Mouse (Mus musculus) MEL-GATA-1-ER (cell line): Measurements from ENCODE around the gene 1500009C09Rik.

ENCODE experiments used
- DNase-seq: peaks from one replicate; pipeline ENCODE4 v3.0.0-alpha.2; 2012; ENCODE audit warnings: low read depth; ENCODE audit errors: extremely low read depth

1500009C09Rik gene

DNA sequence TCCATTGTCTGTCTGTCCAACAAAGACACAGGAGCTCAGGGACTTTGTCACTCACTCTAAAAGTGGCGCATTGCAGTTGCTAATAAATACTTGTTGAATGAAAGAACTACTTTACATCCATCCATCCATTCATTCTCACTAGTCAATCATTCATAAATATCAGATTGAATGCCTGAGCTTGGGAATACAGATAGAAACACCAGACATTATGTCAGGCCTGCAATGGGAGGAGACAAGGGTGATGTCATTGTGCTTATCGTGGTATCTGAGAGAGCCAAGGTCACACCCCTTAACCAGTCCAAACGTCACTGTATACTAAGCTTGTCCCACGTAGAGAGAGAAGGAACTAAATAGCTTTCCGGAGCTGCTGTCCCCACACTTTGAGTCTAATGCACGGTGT lies at the start of gene 1500009C09Rik:
Gene 1500009C09Rik, plus strand, starts transcription at position 301 of the 400 bp plus-strand sequence.
- DNase-seq = no peak

DNA sequence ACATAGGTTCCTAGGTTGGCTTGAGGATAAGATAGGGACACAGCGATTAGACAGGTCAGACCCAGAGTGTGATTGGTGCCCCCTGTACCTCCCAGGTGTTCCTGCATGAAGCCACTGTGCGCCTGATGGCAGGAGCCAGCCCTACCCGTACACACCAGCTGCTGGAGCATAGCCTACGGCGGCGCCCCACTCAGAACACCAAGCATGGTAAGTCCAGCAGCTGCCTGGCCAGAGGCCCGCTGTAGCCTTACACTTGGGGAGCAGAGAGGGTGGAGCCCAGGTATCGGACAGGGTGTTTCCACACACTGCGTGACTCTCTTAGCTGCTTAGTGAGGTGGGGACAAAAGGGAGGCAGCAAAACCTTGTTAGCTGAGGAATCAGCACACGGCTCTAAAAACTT lies 49.1 kb upstream of the 1500009C09Rik start:
- no peak for DNase-seq

- DNase-seq = no peak
Observed at GRCm38 (mm10) chr15:82203611-82204351, 48.4 kb upstream of the 1500009C09Rik start.

- DNase-seq = no peak
Observed at GRCm38 (mm10) chr15:82204680-82205371, 47.4 kb upstream of the 1500009C09Rik start.

DNA sequence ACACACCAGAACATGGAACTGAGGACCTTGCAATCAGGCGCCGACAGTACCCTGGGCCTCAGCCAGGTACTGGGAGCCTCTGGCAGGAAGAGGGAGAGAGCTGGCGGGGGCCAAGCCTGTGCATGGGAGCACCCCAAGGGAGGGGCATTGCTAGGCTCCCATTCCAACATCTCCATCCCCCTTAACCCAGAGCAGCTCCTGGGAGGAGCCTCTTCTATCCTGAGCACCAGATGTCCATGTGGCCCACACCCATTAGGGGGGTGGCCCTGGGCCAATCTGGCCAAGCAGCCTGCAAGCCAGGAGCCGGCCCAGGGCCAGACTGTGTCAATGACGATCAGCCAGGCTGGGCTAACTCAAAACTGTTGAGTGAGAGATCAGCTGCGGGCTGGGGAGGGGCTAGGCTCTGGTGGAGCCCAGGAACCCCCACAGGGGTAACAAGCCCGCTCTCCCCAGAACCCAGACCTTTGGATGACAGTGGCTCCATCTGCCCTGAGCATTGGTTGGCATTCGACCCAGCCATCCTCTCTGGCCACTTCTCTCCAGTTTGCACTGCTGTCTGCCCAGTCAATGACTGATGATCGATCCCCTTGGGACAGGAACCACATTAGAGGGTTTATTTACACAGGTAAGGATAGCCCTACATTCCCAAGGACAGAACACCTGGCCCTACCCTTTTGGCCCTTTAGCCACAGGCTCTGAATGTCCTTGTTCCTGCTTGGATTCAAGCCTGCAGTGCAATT lies 45.7 kb upstream of the 1500009C09Rik start:
- no peak for DNase-seq

DNA sequence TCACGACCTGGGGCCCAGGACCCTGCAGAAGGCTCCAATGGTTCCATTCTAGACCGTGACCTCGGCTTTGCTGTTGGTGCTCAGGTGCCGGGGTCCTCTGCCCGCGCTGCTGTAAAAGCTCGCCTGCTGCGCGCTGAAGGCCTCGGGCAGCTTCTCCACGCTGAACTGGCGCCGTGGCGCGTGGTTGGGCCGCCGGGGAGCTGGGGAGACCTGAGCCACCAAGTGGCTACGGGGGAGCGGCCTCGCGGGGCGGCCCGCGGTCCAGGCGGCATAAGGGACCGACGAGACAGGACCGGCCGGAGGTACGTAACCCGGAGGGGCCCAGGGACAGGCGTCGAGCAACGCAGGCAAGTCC lies 45.1 kb upstream of the 1500009C09Rik start:
- DNase-seq = no peak

DNA sequence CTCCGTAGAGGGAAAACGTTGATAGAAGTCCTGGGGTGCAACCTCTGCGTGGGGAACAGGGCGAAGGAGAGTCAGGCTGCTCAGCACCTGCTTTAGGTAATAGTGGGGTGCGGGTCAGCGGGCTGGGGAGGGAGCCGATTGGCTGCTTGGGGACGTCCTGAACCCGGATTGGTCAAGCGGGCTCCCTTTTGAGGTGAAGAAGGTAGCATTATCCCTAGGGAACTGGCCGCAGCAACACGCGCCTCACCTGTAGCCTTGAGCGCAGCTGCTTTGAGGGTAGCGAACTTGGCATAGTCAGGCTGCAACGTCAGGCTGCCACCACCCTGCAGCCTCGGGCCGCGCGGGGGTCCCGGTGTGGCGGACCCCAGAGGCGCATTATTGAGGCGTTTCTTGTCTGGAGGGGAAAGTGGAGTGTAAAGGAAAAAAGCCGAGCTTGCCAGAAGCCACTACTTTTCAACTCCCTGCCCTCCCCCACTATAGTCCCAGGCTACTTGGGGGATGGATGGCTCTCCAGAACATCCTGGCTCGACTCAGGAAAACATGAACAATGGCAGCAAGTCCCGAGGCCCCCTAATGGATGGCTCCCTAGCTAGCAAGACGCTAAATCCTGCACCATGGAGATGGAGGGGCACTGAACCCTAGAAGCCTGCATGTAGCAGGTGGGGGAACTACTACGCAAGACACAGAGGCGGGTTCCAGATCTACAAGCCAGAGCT lies 44.5 kb upstream of the 1500009C09Rik start:
- DNase-seq = no peak

GRCm38 (mm10) chr15:82208307-82208706 lies 43.9 kb upstream of the 1500009C09Rik start:
- no peak for DNase-seq

DNA sequence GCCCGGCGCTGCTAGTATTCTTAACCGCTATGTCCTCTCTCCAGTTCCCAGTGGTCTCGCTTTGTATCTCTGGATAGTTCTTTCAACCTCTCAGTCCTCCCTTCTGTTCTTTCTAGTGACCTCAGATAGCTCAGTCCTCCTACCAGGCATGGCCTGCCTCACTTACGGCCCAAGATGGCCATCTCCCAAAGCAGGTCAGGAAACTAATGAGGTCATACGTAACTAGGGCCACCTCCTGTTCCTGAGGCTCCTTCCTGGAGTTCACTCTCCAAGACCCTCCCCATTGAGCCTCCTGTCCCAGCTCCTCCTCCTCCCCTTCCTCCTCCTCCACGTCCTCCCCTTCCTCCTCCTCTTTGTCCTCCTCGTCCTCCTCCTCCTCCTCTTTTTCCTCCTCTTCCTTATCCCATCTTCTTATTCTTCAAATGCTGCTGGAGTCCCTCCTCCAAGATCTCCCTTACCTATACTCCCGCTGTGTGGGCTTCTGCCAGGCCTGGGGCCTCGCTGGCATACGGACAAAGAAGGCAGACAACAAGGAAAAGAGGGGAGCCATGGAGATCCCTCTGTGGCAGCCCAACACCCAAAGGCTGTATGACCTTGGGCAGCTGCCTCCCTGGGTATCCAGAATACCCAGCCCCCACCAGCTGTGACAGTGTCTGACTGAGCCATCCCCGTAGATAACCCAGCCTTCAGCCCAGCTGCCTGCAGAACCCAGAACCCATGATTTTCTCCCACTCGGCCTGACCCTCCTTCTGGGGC lies 42.7 kb upstream of the 1500009C09Rik start:
- DNase-seq = no peak

- no peak for DNase-seq
Observed at GRCm38 (mm10) chr15:82210801-82211200, 41.4 kb upstream of the 1500009C09Rik start.

DNA sequence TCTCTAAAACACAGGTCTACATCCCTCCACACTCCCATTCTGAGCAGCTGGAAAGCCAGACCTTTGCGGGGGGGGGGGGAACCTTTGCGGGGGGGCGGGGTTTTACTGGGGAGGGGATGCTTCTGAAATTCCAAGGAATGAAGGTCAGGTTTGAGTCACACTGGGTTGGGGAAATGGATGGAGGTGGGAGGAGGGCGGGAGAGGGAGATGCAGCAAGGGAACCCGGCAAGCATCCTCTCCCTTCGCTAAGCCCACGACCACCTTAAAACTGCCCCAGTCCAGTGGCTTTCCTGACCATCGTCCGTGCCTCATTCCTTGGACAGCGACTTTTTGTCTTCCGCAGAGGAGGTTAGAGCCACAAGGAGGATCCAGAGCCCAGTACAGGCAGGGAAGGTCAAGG lies 40.9 kb upstream of the 1500009C09Rik start:
- no peak for DNase-seq

DNA sequence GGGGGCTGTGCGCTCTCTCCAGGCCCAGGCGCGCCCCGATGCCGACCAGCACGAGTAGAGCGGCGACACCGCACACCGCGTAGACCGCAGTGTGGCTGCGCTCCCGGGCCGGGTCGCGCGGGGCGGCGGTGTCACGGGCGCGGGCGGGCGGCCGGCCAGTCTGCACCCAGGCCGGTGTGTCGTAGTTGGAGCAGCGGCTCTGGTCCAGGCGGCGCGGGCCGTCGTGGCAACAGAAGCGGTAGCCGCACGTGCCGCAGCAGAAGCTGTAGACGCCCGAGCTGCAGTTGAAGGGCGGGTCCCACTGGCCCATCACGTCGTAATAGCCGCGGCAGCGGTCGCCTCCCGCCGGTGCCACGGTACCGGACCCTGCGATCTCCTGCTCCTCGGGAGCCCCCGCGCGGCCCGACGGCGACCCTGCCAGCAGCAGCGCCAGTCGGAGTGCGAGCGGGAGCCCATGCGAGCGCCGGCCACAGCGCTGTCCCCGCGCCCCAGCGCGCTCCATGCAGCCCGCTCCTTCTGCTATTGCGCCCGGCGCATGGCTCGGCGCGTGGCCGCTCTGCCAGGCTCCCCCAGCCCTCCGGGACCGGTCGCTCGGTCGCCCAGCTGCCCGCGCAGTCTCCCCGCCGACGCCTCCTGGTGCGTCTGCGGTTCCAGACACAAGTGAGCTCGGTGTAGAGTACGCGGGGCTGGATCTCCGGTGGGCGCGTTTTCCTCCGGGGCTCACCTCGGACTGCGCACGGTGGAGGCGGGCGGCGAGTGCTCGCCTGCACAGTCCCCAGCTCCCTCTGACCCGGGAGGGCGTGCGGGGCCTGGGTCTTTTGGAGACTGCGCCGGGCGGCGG lies 40.1 kb upstream of the 1500009C09Rik start:
- no peak for DNase-seq

DNA sequence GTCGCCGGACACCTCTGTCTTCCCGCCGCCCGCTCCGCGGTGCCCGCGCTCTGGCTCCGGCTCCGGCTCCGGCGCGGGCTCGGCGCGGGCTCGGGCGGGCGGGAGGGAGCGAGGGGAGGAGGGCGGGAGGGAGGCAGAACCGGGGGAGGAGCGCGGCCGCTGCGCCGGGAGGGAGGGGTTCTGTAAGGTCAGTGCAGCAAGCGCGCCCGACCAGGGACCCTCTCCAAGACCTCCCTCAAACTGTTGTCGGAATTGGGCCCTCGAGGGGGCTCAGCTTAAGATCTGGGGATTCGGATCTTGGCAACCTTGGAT lies 39.5 kb upstream of the 1500009C09Rik start, which contains the start of gene Shisa8:
Gene Shisa8, minus strand, starts transcription at position 64 of the 312 bp plus-strand sequence.
- DNase-seq = no peak

- no peak for DNase-seq
Observed at GRCm38 (mm10) chr15:82213222-82213621, 39.0 kb upstream of the 1500009C09Rik start.

DNA sequence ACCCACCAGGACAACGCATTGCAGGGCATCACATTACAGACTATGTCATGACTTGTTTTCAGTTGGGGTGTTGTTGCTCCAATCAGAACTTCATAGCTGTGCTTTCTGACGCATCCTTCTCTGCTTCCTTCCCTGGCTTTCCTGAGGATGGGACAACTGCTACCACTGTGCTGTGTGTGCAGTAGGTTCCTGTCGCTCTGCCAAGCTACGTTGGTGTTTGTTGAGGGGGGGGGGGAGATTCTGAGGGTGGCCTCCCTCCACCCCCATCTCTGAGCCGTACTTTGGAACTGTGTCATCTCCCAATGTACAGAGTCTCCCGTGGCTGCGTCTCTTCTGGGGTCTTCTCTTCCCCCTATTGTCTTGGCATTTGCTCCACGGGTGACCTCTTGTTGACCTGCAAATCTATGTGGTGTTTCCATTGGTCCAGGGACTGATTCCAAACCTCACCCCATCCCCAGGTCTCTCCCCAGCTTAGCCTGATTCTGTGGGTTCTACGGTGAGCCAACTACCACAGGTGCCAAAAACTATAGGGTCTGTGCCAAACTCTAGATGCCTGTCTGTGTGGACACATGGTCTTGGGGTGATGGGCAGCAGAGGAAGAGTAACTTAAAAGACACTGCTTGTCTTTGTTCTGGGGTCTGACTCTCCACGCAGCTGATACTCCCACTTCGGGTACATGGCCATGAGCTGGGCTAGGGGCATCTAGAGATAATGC lies 36.7 kb upstream of the 1500009C09Rik start:
- no peak for DNase-seq

- DNase-seq = no peak
Observed at GRCm38 (mm10) chr15:82216142-82216827, 35.9 kb upstream of the 1500009C09Rik start.

DNA sequence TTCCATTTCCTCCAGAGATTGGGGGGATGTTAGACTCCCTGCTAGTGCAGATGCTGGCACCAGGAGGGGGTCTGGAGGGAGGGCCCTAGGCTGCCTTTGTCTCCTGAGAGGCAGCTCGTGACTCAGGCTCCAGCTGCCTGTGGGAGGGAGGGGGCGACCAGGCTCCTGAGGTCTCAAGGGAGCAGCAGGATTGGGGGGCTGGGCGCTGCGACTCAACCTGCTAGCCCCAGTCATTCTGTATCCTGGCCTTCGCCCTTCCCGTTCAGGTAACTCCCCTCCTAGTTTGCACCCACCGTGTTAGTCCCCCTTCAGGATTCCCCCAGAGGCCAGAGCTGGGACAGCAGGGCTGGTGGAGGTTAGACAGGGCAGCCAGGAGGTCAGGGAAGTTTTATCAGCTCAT lies 35.2 kb upstream of the 1500009C09Rik start:
- no peak for DNase-seq

GRCm38 (mm10) chr15:82217980-82218379 lies 34.2 kb upstream of the 1500009C09Rik start:
- no peak for DNase-seq
